Mouse (Mus musculus) midbrain, embryonic 12.5 days (tissue): ENCODE measurements around the gene Rap1a. TPM values are rescaled to one million over a fixed set of nuclear protein-coding genes. Genes with fewer than 3 reads are reported as not detected.

Experiments used
- ATAC-seq: fragments of 200-750 bp; cut with Nextera tagmentation; 2 replicates; pipeline ENCODE4 v1.8.0; 2017; ENCODE audit warnings: low read depth, moderate TSS enrichment, moderate library complexity; ENCODE audit not compliant: low FRiP score
- H3K27ac ChIP-seq: fragments of 300-500 bp; sonication (generic); replicated peaks from 2 replicates; pipeline ENCODE4 v1.5.1; 2016; ENCODE audit warnings: mild to moderate bottlenecking
- H3K27me3 ChIP-seq: fragments of 300-500 bp; sonication (generic); 2 replicates; pipeline ENCODE4 v1.6.1; 2016; ENCODE audit warnings: mild to moderate bottlenecking
- H3K36me3 ChIP-seq: fragments of 300-500 bp; sonication (generic); 2 replicates; pipeline ENCODE4 v1.6.1; 2016
- H3K4me1 ChIP-seq: fragments of 300-500 bp; sonication (generic); 2 replicates; pipeline ENCODE4 v1.6.1; 2016
- H3K4me2 ChIP-seq: fragments of 300-500 bp; sonication (generic); replicated peaks from 2 replicates; pipeline ENCODE4 v1.6.1; 2016; ENCODE audit warnings: mild to moderate bottlenecking, moderate library complexity
- H3K4me3 ChIP-seq: fragments of 300-500 bp; sonication (generic); 2 replicates; pipeline ENCODE4 v1.5.1; 2016; ENCODE audit warnings: mild to moderate bottlenecking
- H3K9ac ChIP-seq: fragments of 300-500 bp; sonication (generic); replicated peaks from 2 replicates; pipeline ENCODE4 v1.6.1; 2016; ENCODE audit warnings: mild to moderate bottlenecking, moderate library complexity
- H3K9me3 ChIP-seq: fragments of 300-500 bp; sonication (generic); 2 replicates; pipeline ENCODE4 v1.6.1; 2016; ENCODE audit warnings: mild to moderate bottlenecking
- WGBS: fragments of 180-500 bp; shearing (Covaris S2); methylation state at CpG from one replicate; pipeline ENCODE4 v1.1.7; 2016; 5-methylcytosine and 5-hydroxymethylcytosine counted together
- polyA plus RNA-seq: library from polyadenylated mRNA; unstranded; fragments of >200 nt; fragmentation: Nextera tagmentation; extraction: Ambion mirVana; gene quantifications from 2 replicates; pipeline ENCODE4 v1.2.1, GENCODE M21; 2016

Rap1a gene
- polyA plus RNA-seq, 1 experiment from 2014 or later, result 73.1 TPM

GRCm38 (mm10) chr3:105777997-105778396, 23.1 kb downstream of the Rap1a start:
- WGBS, result 97% methylated on average over 3 of the region's 3 CpGs
- no peaks in the 10 kb centered on the region for H3K9me3 ChIP-seq
- no peak for ATAC-seq

GRCm38 (mm10) chr3:105774496-105774895, 26.6 kb downstream of the Rap1a start:
- Histone ChIP-seq H3K4me2 (no peak overlapping the region), H3K9me3 (no peaks in the 10 kb centered on the region), H3K9ac (no peak overlapping the region), H3K27me3 (no peaks in the 10 kb centered on the region), H3K36me3 (no peaks in the 10 kb centered on the region), H3K27ac (no peak overlapping the region), H3K4me3 (no peak overlapping the region), H3K4me1 (no peaks in the 10 kb centered on the region)
- no peak for ATAC-seq

More at GRCm38 (mm10) chr3:105777997-105778396, 23.1 kb downstream of the Rap1a start:
- no peak overlapping the region for H3K9ac ChIP-seq
- H3K27me3 ChIP-seq, result no peaks in the 10 kb centered on the region
- no peak overlapping the region for H3K4me3 ChIP-seq
- no peak overlapping the region for H3K4me2 ChIP-seq
- H3K4me1 ChIP-seq, result 0 out of 2 replicates have a peak, but pooled peaks cover 3% of the 10 kb centered on the region
- H3K27ac ChIP-seq, result no peak overlapping the region
- no peaks in the 10 kb centered on the region for H3K36me3 ChIP-seq

GRCm38 (mm10) chr3:105771534-105771933, 29.6 kb downstream of the Rap1a start:
- no peaks in the 10 kb centered on the region for H3K27me3 ChIP-seq
- H3K4me2 ChIP-seq, result no peak overlapping the region
- H3K36me3 ChIP-seq, result no peaks in the 10 kb centered on the region
- no peak overlapping the region for H3K9ac ChIP-seq
- no peaks in the 10 kb centered on the region for H3K9me3 ChIP-seq
- no peaks in the 10 kb centered on the region for H3K4me1 ChIP-seq
- no peak overlapping the region for H3K4me3 ChIP-seq
- ATAC-seq, result no peak
- no peak overlapping the region for H3K27ac ChIP-seq

GRCm38 (mm10) chr3:105770836-105771235, 30.3 kb downstream of the Rap1a start:
- Histone ChIP-seq H3K4me2 (no peak overlapping the region), H3K27ac (no peak overlapping the region), H3K9me3 (no peaks in the 10 kb centered on the region), H3K4me1 (no peaks in the 10 kb centered on the region), H3K4me3 (no peak overlapping the region), H3K36me3 (no peaks in the 10 kb centered on the region), H3K9ac (no peak overlapping the region), H3K27me3 (no peaks in the 10 kb centered on the region)
- 92% methylated on average over 1 of the region's 1 CpGs for WGBS
- no peak for ATAC-seq

- no peak overlapping the region for H3K4me2 ChIP-seq
- no peaks in the 10 kb centered on the region for H3K27me3 ChIP-seq
- no peaks in the 10 kb centered on the region for H3K36me3 ChIP-seq
- 90% methylated on average over 2 of the region's 2 CpGs for WGBS
- H3K4me1 ChIP-seq, result no peaks in the 10 kb centered on the region
- H3K9ac ChIP-seq, result no peak overlapping the region
- H3K27ac ChIP-seq, result no peak overlapping the region
- H3K4me3 ChIP-seq, result no peak overlapping the region
- no peaks in the 10 kb centered on the region for H3K9me3 ChIP-seq
- ATAC-seq, result no peak
These were observed 31.8 kb downstream of the Rap1a start for GRCm38 (mm10) chr3:105769380-105769779.

GRCm38 (mm10) chr3:105768529-105768928, 32.6 kb downstream of the Rap1a start:
- H3K27ac ChIP-seq, result no peak overlapping the region
- 84% methylated on average over 6 of the region's 6 CpGs for WGBS
- no peak for ATAC-seq
- no peaks in the 10 kb centered on the region for H3K27me3 ChIP-seq
- no peaks in the 10 kb centered on the region for H3K4me1 ChIP-seq
- H3K9me3 ChIP-seq, result no peaks in the 10 kb centered on the region
- H3K4me2 ChIP-seq, result no peak overlapping the region
- no peak overlapping the region for H3K4me3 ChIP-seq
- H3K9ac ChIP-seq, result no peak overlapping the region
- H3K36me3 ChIP-seq, result no peaks in the 10 kb centered on the region

- Histone ChIP-seq H3K27me3 (no peaks in the 10 kb centered on the region), H3K27ac (no peak overlapping the region), H3K9me3 (no peaks in the 10 kb centered on the region), H3K4me3 (no peak overlapping the region), H3K4me2 (no peak overlapping the region), H3K36me3 (no peaks in the 10 kb centered on the region), H3K9ac (no peak overlapping the region), H3K4me1 (no peaks in the 10 kb centered on the region)
- 77% methylated on average over 4 of the region's 4 CpGs for WGBS
- no peak for ATAC-seq
These were observed 37.8 kb downstream of the Rap1a start for GRCm38 (mm10) chr3:105763132-105763851.

GRCm38 (mm10) chr3:105760063-105760462, 41.1 kb downstream of the Rap1a start:
- Histone ChIP-seq H3K9me3 (no peaks in the 10 kb centered on the region), H3K27me3 (no peaks in the 10 kb centered on the region), H3K4me1 (peaks cover 6% of the 10 kb centered on the region; the same call in 1 of the 2 replicates), H3K9ac (no peak overlapping the region), H3K4me2 (no peak overlapping the region), H3K27ac (no peak overlapping the region), H3K4me3 (no peak overlapping the region), H3K36me3 (no peaks in the 10 kb centered on the region)
- ATAC-seq, result no peak
- WGBS, result 98% methylated on average over 3 of the region's 3 CpGs

- H3K27ac ChIP-seq, result no peak overlapping the region
- no peaks in the 10 kb centered on the region for H3K27me3 ChIP-seq
- H3K4me3 ChIP-seq, result no peak overlapping the region
- ATAC-seq, result no peak
- H3K36me3 ChIP-seq, result no peaks in the 10 kb centered on the region
- no peaks in the 10 kb centered on the region for H3K9me3 ChIP-seq
- H3K4me2 ChIP-seq, result no peak overlapping the region
- WGBS, result 95% methylated on average over 4 of the region's 4 CpGs
- H3K9ac ChIP-seq, result no peak overlapping the region
- peaks cover 6% of the 10 kb centered on the region; the same call in 1 of the 2 replicates for H3K4me1 ChIP-seq
These were observed 42.5 kb downstream of the Rap1a start for GRCm38 (mm10) chr3:105758658-105759057.

- H3K4me2 ChIP-seq, result no peak overlapping the region
- ATAC-seq, result no peak
- H3K27ac ChIP-seq, result no peak overlapping the region
- H3K9ac ChIP-seq, result no peak overlapping the region
- H3K4me1 ChIP-seq, result peaks cover 6% of the 10 kb centered on the region; the same call in 1 of the 2 replicates
- H3K9me3 ChIP-seq, result no peaks in the 10 kb centered on the region
- H3K27me3 ChIP-seq, result no peaks in the 10 kb centered on the region
- no peak overlapping the region for H3K4me3 ChIP-seq
- H3K36me3 ChIP-seq, result no peaks in the 10 kb centered on the region
These were observed 43.0 kb downstream of the Rap1a start for GRCm38 (mm10) chr3:105758098-105758497.

GRCm38 (mm10) chr3:105757323-105758083, 43.6 kb downstream of the Rap1a start:
- H3K9me3 ChIP-seq, result no peaks in the 10 kb centered on the region
- H3K27ac ChIP-seq, result no peak overlapping the region
- H3K4me1 ChIP-seq, result peaks cover 6% of the 10 kb centered on the region; the same call in 1 of the 2 replicates
- 76% methylated on average over 6 of the region's 6 CpGs for WGBS
- no peak overlapping the region for H3K4me3 ChIP-seq
- no peak overlapping the region for H3K4me2 ChIP-seq
- no peak for ATAC-seq
- no peaks in the 10 kb centered on the region for H3K27me3 ChIP-seq
- H3K36me3 ChIP-seq, result no peaks in the 10 kb centered on the region
- H3K9ac ChIP-seq, result no peak overlapping the region

- Histone ChIP-seq H3K9ac (no peak overlapping the region), H3K4me2 (no peak overlapping the region), H3K4me3 (no peak overlapping the region), H3K9me3 (no peaks in the 10 kb centered on the region), H3K27ac (no peak overlapping the region), H3K36me3 (no peaks in the 10 kb centered on the region), H3K27me3 (no peaks in the 10 kb centered on the region), H3K4me1 (peaks cover 6% of the 10 kb centered on the region; the same call in 1 of the 2 replicates)
- 80% methylated on average over 2 of the region's 2 CpGs for WGBS
- no peak for ATAC-seq
These were observed 44.6 kb downstream of the Rap1a start for GRCm38 (mm10) chr3:105756505-105756904.
